Mouse (Mus musculus): ENCODE measurements around the gene Mrm1.
A peak's percentile ranks its signal among the peaks of the same experiment; 100 is the strongest.
"Not testable (repeated sequence)": the region's sequence is repeated elsewhere in the genome, so short reads cannot be mapped to it uniquely, and the experiment has no call there.

Gene Mrm1

GRCm38 (mm10) chr11:84818961-84819692 lies at the start of gene Mrm1:
Gene Mrm1 (minus strand): TSS chr11:84819515.
- peak; percentile 90 for DNase-seq

- DNase-seq: no peak
These were observed 49.5 kb upstream of the Mrm1 start for GRCm38 (mm10) chr11:84868786-84869259.

DNA sequence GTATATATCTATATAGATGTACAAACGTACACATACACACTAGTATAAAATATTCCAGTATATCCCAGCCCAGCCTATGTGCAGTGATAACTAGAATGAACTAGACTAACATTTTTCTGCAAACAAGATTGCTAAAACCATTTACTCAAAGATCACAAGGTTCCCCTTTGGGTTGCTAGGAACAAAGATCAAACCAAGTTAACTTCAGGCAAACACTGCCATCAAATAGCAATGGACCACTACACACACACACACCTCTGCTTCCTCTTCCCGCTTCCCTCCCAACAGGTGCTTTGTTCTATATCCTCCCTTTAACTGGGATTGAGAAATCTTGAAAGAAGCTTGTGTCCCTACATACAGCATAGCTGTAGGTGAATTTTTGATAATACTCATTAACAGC lies 48.3 kb upstream of the Mrm1 start:
- no peak for DNase-seq

- DNase-seq: no peak
These were observed 46.0 kb upstream of the Mrm1 start for GRCm38 (mm10) chr11:84865268-84865667.

GRCm38 (mm10) chr11:84855285-84855684 lies 36.0 kb upstream of the Mrm1 start:
- no peak for DNase-seq

GRCm38 (mm10) chr11:84847475-84848090 lies 28.3 kb upstream of the Mrm1 start:
- DNase-seq: no peak

DNA sequence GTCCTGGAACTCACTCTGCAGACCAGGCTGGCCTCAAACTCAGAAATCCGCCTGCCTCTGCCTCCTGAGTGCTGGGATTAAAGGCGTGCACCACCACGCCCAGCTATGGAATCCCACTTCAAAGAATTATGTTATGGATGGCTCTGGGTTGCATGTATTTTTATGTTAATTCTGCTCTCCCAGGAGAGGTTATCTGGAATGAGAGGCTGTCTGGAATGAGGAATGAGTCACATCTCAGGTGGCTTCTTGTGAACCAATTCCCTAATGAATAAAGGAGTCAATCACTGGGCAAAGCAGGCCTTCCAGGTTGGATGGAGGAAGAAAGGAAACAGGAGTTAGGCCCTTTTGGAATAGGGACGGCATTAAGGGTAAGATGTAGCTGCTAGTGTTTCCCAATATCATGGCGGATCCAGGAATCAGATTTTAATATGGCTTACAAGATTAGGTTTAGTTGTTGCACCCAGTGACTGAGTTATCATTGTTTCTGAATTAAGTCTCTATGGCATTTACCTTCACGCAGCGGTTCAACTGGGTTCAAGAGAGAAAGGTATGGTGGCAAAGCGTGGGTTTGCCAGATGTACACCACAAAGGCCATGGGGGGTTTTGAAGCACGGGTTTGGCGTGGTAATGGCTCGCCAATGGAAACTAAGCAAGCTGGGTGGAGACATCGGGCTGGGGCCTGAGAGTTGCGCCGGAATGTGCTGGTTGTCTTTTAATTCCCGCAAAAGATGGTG lies 27.6 kb upstream of the Mrm1 start:
- DNase-seq: no peak

DNA sequence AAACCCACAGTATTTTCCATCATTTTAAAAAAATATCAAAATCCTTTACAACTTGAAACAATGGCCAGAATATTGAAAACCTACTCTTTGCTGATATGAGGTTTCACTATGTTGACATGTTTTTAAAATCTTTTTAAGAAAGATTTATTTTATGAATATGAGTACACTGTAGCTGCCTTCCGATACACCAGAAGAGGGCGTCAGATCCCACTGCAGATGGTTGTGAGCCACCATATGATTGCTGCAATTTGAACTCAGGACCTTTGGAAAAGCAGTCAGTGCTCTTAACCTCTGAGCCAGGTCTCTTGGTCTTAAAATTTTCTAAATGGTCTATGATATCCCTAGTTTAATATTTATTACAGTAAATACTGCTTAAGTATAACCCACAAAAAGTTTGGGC lies 20.0 kb upstream of the Mrm1 start:
- DNase-seq: no peak

DNA sequence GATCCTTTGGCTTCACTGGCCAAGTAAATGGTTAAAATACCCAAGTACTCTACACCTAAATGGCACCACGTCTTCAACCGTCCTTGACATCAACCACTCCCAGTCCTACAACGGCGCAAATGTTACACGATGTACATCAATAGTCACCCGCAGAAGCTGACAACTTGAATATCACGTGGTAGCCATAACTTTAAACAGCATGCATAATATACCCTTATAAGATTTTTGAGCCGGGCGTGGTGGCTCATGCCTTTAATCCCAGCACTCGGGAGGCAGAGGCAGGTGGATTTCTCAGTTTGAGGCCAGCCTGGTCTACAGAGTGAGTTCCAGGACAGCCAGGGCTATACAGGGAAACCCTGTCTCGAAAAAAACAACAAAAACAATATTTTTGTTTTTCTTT lies 10.2 kb upstream of the Mrm1 start:
- DNase-seq: not testable (repeated sequence)

- peak; percentile 88 for DNase-seq
These were observed 9.4 kb upstream of the Mrm1 start, which contains the start of gene Dhrs11 for GRCm38 (mm10) chr11:84828516-84829399. Gene Dhrs11 (minus strand): TSS chr11:84828994.

GRCm38 (mm10) chr11:84827901-84828503 lies 8.7 kb upstream of the Mrm1 start:
- no peak for DNase-seq

DNA sequence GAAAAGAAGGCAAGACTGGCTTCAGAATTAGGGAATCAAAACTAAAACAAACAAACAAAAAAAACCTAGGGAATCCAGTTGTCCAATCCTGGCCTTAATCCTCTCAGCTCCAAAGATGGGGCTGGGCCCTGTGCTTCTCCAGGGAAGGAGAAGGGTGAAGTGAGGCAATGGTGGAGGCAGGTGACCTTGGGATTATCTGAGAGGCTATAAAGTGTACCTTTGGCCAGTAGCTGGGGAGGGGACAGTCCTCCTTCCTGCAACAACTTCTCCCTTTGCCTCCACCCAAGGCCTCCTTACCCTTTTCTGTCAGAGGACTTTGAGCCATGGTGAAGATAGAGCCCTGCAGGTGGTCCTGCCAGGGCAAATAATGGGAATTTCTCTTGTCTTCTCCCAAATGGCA lies 8.2 kb upstream of the Mrm1 start:
- DNase-seq: no peak

DNA sequence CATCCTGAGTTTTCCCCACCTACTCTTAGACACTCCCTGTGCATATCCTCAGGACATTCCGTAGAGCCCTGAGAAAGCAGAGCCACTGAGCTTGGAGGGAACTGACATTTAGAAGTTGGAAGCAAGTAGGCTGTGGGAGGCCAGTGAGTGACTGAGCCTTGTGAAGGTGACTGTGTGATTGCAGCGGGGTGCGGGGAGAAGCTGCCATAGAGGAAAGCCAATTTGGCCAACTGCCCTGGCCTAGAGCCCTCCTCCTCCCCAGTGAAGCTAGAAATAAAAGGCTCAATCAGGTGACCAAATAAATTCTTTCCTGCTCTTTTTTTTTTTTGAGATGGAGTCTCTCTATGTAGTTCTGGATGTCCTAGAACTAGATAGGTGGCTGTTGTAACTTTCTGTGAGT lies 6.9 kb upstream of the Mrm1 start:
- peak; percentile 78 for DNase-seq

GRCm38 (mm10) chr11:84825261-84825807 lies 6.0 kb upstream of the Mrm1 start:
- no peak for DNase-seq

DNA sequence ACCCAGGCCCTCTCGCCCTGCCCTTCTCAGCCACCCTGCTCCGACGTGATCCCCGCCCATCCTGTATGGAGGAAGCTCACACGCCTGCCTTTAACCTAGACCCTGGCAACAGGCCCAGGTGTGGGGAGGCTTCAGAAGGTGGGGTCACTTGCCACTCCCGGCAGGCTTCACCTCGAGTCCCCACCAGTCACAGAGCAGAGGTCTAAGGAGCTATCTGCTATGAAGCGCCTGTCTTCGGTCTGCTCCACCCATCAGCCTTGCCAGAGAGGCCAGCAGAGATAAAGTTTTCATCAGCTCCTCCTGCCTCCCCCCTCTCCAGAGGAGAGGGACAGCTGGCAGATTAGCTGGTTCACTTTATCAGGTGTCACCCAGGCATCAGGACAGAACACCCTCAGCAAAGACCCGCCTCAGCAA lies 4.2 kb upstream of the Mrm1 start:
- no peak for DNase-seq

DNA sequence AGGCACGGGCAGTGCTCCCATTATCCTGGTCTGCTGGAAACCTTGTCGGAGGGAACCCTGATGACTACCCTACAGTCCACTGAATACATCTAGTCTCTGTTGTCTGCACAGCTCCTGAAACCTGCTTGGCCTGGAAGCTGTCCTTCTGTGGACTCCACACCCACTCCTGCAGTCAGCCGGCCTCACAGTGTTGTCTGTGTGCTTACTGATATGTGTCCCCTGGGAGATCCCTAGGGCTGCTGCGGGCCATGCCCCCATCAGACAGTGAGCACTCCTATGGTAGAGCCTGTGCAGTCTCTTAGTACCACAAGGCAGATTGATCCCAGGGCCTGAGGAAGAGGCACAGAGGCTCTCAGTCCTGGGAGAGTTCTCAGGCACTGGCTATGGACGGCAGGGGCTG lies 3.2 kb upstream of the Mrm1 start:
- DNase-seq: no peak

DNA sequence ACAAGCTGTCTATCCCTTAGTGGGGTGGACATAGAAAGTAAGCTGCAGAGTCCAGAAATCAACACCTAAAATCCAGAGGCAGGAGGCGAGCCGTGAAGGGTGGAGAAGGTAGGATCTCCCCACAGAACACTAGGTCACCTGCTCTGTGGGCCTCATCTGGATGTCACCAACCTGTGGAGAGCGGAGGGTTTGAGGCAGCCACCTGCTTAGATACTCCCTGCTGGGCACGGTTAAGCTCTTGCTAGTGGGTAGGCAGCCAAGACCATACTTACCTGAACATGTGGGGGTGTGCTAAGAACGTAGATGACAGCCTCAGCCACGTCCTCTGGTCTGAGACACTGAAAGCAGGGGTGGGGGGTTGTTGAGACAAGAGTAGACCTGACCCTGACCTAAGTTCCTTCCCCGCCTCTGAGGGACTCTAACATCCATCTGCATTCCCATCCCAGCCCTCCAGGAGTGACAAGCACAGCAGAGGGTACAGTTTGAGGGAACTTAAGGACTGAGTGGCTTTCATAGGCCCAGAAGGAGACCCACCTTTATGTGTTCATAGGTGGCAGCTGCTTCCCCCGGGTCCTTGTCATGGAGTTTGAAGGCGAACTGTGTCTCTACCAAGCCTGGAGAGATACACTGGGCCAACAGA lies 1.9 kb upstream of the Mrm1 start:
- DNase-seq: no peak

DNA sequence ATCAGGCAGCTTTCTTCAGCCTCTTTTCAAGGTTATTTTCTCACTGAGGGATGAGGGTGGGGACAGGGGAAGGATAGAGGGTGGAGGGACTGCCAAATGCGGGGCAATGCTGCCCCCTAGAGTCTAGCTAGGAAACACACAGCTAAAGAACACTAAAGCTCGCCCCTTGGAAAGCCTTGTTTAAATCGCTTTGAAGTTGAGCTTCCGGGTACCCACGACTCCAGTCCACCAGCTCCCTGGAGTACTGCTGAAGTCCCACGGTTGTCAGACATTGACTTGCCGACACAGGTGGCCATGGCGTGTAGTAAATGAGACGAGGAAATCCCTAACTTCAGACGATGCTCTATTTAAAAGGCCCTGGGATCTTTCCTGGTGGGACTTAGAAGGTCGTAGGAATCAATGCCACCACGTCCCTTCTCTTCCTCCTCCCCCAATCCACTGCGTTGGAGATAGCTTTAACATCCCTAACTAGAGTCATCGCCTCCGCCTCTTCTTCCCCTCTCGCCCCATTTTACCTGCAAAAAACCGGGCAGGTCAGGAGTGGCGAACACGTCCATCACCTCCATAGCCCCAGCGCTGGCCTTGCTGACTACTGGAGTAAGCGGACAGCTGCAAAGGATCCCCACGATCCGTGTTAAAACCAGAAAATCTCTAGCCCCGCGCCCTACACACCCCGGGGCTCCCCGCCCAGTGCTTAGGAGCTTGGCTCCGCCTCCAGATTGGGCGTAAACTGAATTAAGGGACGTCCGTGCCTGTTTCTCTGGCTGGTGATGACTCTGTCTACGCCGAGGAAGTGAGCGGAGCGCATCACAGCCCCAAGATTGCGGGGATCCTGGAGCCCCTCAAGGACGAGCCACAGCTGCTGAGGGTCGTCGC lies 992 bp downstream of the Mrm1 start:
- peak; percentile 61 for DNase-seq

- DNase-seq: no peak
These were observed 2.0 kb downstream of the Mrm1 start for GRCm38 (mm10) chr11:84817362-84817761.

DNA sequence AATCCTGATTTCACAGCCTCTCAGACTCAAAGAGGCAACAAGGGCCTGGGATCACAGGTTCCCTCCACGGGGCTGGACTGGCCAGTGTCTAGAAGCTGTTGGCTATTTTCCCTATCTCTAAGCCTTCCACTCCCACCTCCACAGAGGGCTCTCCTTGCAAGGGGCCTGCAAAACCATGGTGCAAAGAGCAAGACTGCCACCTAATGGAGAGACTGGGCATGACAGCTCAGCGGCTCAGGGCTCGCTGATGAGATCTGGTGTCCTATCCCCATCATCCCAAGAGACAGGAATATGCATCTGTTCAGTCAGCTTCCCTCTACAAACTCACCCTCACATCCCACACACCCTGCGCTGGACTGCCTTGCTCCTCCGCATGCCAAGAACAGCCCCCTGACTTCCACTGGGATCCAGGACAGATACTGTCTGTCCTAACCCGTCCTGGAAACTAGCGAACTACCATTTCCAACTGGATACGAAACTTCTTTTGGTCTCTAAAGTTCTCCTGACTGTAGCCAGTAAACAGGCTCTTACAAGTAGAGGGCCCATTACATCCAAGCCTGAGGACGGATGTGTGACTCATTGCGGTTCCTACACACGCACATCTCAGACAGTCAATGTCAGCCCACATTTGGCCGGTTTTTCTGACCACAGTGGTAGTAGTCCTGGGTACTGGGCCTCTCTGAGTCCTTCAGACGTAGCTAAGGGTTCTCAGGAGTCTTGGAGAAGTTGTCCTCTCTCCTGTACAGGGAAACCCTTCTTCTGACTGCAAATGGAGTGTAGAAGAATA lies 5.4 kb downstream of the Mrm1 start:
- DNase-seq: peak; percentile 73
